Mouse (Mus musculus): Measurements from ENCODE around the gene Zfp418. TPM values are rescaled to one million over a fixed set of nuclear protein-coding genes. Genes with fewer than 3 reads are reported as not detected.
"Not testable (repeated sequence)": the region's sequence is repeated elsewhere in the genome, so short reads cannot be mapped to it uniquely, and the experiment has no call there.

The Zfp418 gene
- polyA plus RNA-seq, 1 experiment from 2014 or later: 2.7 TPM

DNA sequence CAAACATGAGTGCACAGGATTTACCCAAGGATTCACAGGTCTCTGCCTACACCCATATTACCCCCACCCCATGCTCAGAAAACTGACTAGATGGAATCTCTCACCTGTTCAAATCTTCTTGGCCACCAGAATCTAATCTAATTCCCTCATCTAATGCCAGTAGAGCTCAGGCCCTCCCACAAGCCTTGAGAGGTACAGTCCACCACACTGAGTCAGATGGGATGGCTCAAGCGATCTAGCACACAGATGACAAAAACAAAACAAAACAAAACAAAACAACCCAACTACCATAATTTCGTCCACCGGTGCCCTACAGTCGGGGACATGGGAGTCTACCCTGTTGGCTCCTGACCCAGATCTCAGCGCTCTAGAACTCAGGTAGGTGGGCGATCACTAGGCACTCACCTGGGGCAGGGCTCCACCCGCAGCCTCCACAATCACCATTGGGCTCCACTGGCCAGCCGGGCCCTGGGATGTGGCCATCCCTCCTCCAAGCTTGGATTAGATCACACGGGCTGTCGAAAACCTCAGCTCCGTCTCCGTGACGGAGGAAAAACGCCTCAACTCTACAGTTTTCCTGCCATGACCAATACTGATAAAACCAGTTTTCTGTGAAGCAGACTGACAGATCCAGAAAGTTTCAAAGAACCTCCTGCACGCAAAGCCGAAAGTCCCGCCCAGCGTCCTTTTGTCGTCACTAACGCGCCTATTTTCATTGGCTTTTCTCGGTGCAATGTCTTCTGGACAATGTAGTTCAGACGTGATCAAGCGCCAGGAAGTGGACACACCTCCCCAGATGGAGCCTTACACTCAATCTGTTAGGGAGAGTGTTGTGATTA, 38.4 kb downstream of the Zfp418 start, which contains the start of gene Zfp772:
Gene Zfp772, minus strand, starts transcription at position 686 of the 839 bp plus-strand sequence.
- Histone ChIP-seq H3K4me2 (peak within 1 kb of the TSS; percentile 58), H3K4me3 (replicated peaks) (peak within 1 kb of the TSS; percentile 50), H3K36me3 (peaks cover 12% of the 10 kb centered on the region), H3K9ac (replicated peaks) (peak within 1 kb of the TSS; percentile 51)
- 3% methylated on average over 24 of the region's 24 CpGs for WGBS
- not testable (repeated sequence) for H3K9me3 ChIP-seq; H3K4me1 ChIP-seq (replicated peaks); H3K27ac ChIP-seq; ATAC-seq (ENCODE audit: insufficient number of reproducible peaks, insufficient read depth, low FRiP score, low TSS enrichment, low read depth); H3K27me3 ChIP-seq

Other genes starting within 250 kb of the Zfp418 start
- not detected in 2 replicates for gene Aurkc, start 176.0 kb upstream of the Zfp418 start, polyA plus RNA-seq (2016; fragmentation: Nextera tagmentation; extraction: Ambion mirVana)
- gene Zfp954, start 49.8 kb upstream of the Zfp418 start, polyA plus RNA-seq (2016; fragmentation: Nextera tagmentation; extraction: Ambion mirVana): 13.3 and 14.8 TPM in 2 replicates
- gene Zfp773, start 34.6 kb upstream of the Zfp418 start, polyA plus RNA-seq (2016; fragmentation: Nextera tagmentation; extraction: Ambion mirVana): 3.7 and 4.3 TPM in 2 replicates
- 10.2 and 10.7 TPM in 2 replicates for gene Zfp772, start 38.7 kb downstream of the Zfp418 start, polyA plus RNA-seq (2016; fragmentation: Nextera tagmentation; extraction: Ambion mirVana)
- gene Vmn2r29, start 76.0 kb downstream of the Zfp418 start, polyA plus RNA-seq (2016; fragmentation: Nextera tagmentation; extraction: Ambion mirVana): 0.93 and 1.5 TPM in 2 replicates
- gene Gm45844, start 107.0 kb downstream of the Zfp418 start, polyA plus RNA-seq (2016; fragmentation: Nextera tagmentation; extraction: Ambion mirVana): 2.6 and 3.2 TPM in 2 replicates
- 36.2 and 38.7 TPM in 2 replicates for gene Clcn4, start 129.5 kb downstream of the Zfp418 start, polyA plus RNA-seq (2016; fragmentation: Nextera tagmentation; extraction: Ambion mirVana)
- gene Vmn2r30, start 166.3 kb downstream of the Zfp418 start, polyA plus RNA-seq (2016; fragmentation: Nextera tagmentation; extraction: Ambion mirVana): 0.04 TPM in 1 of 2 replicates, not detected in the other
- gene Gm45783, start 203.2 kb downstream of the Zfp418 start, polyA plus RNA-seq (2016; fragmentation: Nextera tagmentation; extraction: Ambion mirVana): not detected in 2 replicates
- not detected in 2 replicates for gene Vmn2r31, start 228.4 kb downstream of the Zfp418 start, polyA plus RNA-seq (2016; fragmentation: Nextera tagmentation; extraction: Ambion mirVana)